Mouse (Mus musculus): ENCODE measurements around the gene Tecrl. TPM values are rescaled to one million over a fixed set of nuclear protein-coding genes. Genes with fewer than 3 reads are reported as not detected.

Tecrl gene
- polyA plus RNA-seq (2012; rRNA removed) (not detected in 2 replicates), polyA plus RNA-seq (2014; fragmentation: Nextera tagmentation; extraction: Ambion mirVana) (0.13 TPM in 1 of 2 replicates, not detected in the other)

GRCm38 (mm10) chr5:83354846-83355561 lies at the start of gene Tecrl:
Gene Tecrl (minus strand): TSS chr5:83355195.
- 43% methylated on average over 9 of the region's 9 CpGs for WGBS (ENCODE audit: insufficient replicate concordance)
- Histone ChIP-seq H3K4me2 (ENCODE audit: low read depth) (no peak within 1 kb of the TSS), H3K36me3 (replicated peaks; ENCODE audit: control insufficient read depth, insufficient read depth, low read depth) (no peaks in the 10 kb centered on the region), H3K27me3 (ENCODE audit: control insufficient read depth, insufficient read depth, low read length) (no peaks in the 10 kb centered on the region), H3K9me3 (ENCODE audit: control insufficient read depth, low read length) (no peaks in the 10 kb centered on the region), H3K4me3 (ENCODE audit: insufficient read depth in 1 of 2, low read depth in 2 of 2, low read length in 2 of 2) (no peak within 1 kb of the TSS), H3K27ac (no peak within 1 kb of the TSS), H3K4me1 (replicated peaks; ENCODE audit: control insufficient read depth in 2 of 2, insufficient read depth in 2 of 2, low read length in 1 of 2) (no peaks in the 10 kb centered on the region), H3K9ac (replicated peaks) (no peak within 1 kb of the TSS)
- no peak for ATAC-seq (ENCODE audit: insufficient read depth)
- no peak for TF ChIP-seq EP300 (IDR thresholded peaks at IDR 0.05; ENCODE audit: low read depth)
- no peak for TF ChIP-seq CTCF (IDR thresholded peaks at IDR 0.05; ENCODE audit: low read depth)
- DNase-seq (ENCODE audit: low read depth in 3 of 3, low spot score in 3 of 3): no peak

GRCm38 (mm10) chr5:83385021-83385420 lies 30.0 kb upstream of the Tecrl start:
- 48% methylated on average over 2 of the region's 2 CpGs for WGBS (ENCODE audit: insufficient replicate concordance)
- ATAC-seq (ENCODE audit: insufficient read depth) (no peak), DNase-seq (ENCODE audit: low read depth in 3 of 3, low spot score in 3 of 3) (no peak)
- H3K4me1 ChIP-seq (replicated peaks; ENCODE audit: control insufficient read depth in 2 of 2, insufficient read depth in 2 of 2, low read length in 1 of 2): no peaks in the 10 kb centered on the region
- no peak overlapping the region for H3K4me2 ChIP-seq (ENCODE audit: low read depth)
- H3K27ac ChIP-seq: no peak overlapping the region
- H3K4me3 ChIP-seq (ENCODE audit: insufficient read depth in 1 of 2, low read depth in 2 of 2, low read length in 2 of 2): no peak overlapping the region
- H3K9ac ChIP-seq (replicated peaks): no peak overlapping the region
- no peaks in the 10 kb centered on the region for H3K27me3 ChIP-seq (ENCODE audit: control insufficient read depth, insufficient read depth, low read length)
- TF ChIP-seq EP300 (IDR thresholded peaks at IDR 0.05; ENCODE audit: low read depth) (no peak), CTCF (IDR thresholded peaks at IDR 0.05; ENCODE audit: low read depth) (no peak)
- no peaks in the 10 kb centered on the region for H3K9me3 ChIP-seq (ENCODE audit: control insufficient read depth, low read length)
- H3K36me3 ChIP-seq (replicated peaks; ENCODE audit: control insufficient read depth, insufficient read depth, low read depth): no peaks in the 10 kb centered on the region

GRCm38 (mm10) chr5:83351615-83352014 lies 3.4 kb downstream of the Tecrl start:
- H3K9ac ChIP-seq (replicated peaks): no peak overlapping the region
- no peaks in the 10 kb centered on the region for H3K36me3 ChIP-seq (replicated peaks; ENCODE audit: control insufficient read depth, insufficient read depth, low read depth)
- TF ChIP-seq CTCF (IDR thresholded peaks at IDR 0.05; ENCODE audit: low read depth): no peak
- no peak for TF ChIP-seq EP300 (IDR thresholded peaks at IDR 0.05; ENCODE audit: low read depth)
- no peak for ATAC-seq (ENCODE audit: insufficient read depth)
- DNase-seq (ENCODE audit: low read depth in 3 of 3, low spot score in 3 of 3): no peak
- H3K9me3 ChIP-seq (ENCODE audit: control insufficient read depth, low read length): no peaks in the 10 kb centered on the region
- no peak overlapping the region for H3K4me2 ChIP-seq (ENCODE audit: low read depth)
- no peak overlapping the region for H3K27ac ChIP-seq
- 13% methylated on average over 2 of the region's 2 CpGs for WGBS (ENCODE audit: insufficient replicate concordance)
- H3K4me1 ChIP-seq (replicated peaks; ENCODE audit: control insufficient read depth in 2 of 2, insufficient read depth in 2 of 2, low read length in 1 of 2): no peaks in the 10 kb centered on the region
- H3K4me3 ChIP-seq (ENCODE audit: insufficient read depth in 1 of 2, low read depth in 2 of 2, low read length in 2 of 2): no peak overlapping the region
- H3K27me3 ChIP-seq (ENCODE audit: control insufficient read depth, insufficient read depth, low read length): no peaks in the 10 kb centered on the region

GRCm38 (mm10) chr5:83339144-83339543 lies 15.9 kb downstream of the Tecrl start:
- Histone ChIP-seq H3K4me2 (ENCODE audit: low read depth) (no peak overlapping the region), H3K36me3 (replicated peaks; ENCODE audit: control insufficient read depth, insufficient read depth, low read depth) (no peaks in the 10 kb centered on the region), H3K9me3 (ENCODE audit: control insufficient read depth, low read length) (no peaks in the 10 kb centered on the region), H3K4me3 (ENCODE audit: insufficient read depth in 1 of 2, low read depth in 2 of 2, low read length in 2 of 2) (no peak overlapping the region), H3K4me1 (replicated peaks; ENCODE audit: control insufficient read depth in 2 of 2, insufficient read depth in 2 of 2, low read length in 1 of 2) (no peaks in the 10 kb centered on the region), H3K27me3 (ENCODE audit: control insufficient read depth, insufficient read depth, low read length) (no peaks in the 10 kb centered on the region), H3K9ac (replicated peaks) (no peak overlapping the region), H3K27ac (no peak overlapping the region)
- no peak for DNase-seq (ENCODE audit: low read depth in 3 of 3, low spot score in 3 of 3)
- 44% methylated on average over 4 of the region's 4 CpGs for WGBS (ENCODE audit: insufficient replicate concordance)
- no peak for ATAC-seq (ENCODE audit: insufficient read depth)
- no peak for TF ChIP-seq EP300 (IDR thresholded peaks at IDR 0.05; ENCODE audit: low read depth)
- no peak for TF ChIP-seq CTCF (IDR thresholded peaks at IDR 0.05; ENCODE audit: low read depth)

- TF ChIP-seq EP300 (IDR thresholded peaks at IDR 0.05; ENCODE audit: low read depth) (no peak), CTCF (IDR thresholded peaks at IDR 0.05; ENCODE audit: low read depth) (no peak)
These were observed 87.7 kb downstream of the Tecrl start for GRCm38 (mm10) chr5:83267148-83267776.

More at GRCm38 (mm10) chr5:83267148-83267776, 87.7 kb downstream of the Tecrl start:
- ATAC-seq (ENCODE audit: insufficient read depth) (no peak), DNase-seq (ENCODE audit: low read depth in 3 of 3, low spot score in 3 of 3) (no peak)
- H3K4me3 ChIP-seq (ENCODE audit: insufficient read depth in 1 of 2, low read depth in 2 of 2, low read length in 2 of 2): no peak overlapping the region
- 49% methylated on average over 2 of the region's 2 CpGs for WGBS (ENCODE audit: insufficient replicate concordance)
- H3K27ac ChIP-seq: no peak overlapping the region
- H3K36me3 ChIP-seq (replicated peaks; ENCODE audit: control insufficient read depth, insufficient read depth, low read depth): no peaks in the 10 kb centered on the region
- H3K4me1 ChIP-seq (replicated peaks; ENCODE audit: control insufficient read depth in 2 of 2, insufficient read depth in 2 of 2, low read length in 1 of 2): no peaks in the 10 kb centered on the region
- no peaks in the 10 kb centered on the region for H3K27me3 ChIP-seq (ENCODE audit: control insufficient read depth, insufficient read depth, low read length)
- no peaks in the 10 kb centered on the region for H3K9me3 ChIP-seq (ENCODE audit: control insufficient read depth, low read length)
- H3K9ac ChIP-seq (replicated peaks): no peak overlapping the region
- H3K4me2 ChIP-seq (ENCODE audit: low read depth): no peak overlapping the region
